Mouse (Mus musculus): ENCODE measurements around the gene Pde9a.

GRCm38 (mm10) chr17:31445061-31445731 lies 59.2 kb downstream of the Pde9a start:
- TF ChIP-seq EP300 (IDR thresholded peaks at IDR 0.05; ENCODE audit: low read depth) (no peak), CTCF (IDR thresholded peaks at IDR 0.05; ENCODE audit: low read depth) (no peak)

All from heart, postnatal 0 days (tissue).